Mouse (Mus musculus) c-Kit-positive CD71-negative TER-119-negative erythroid progenitor cells, embryonic 14.5 days (primary cell): ENCODE data around the gene Macrod2.

ENCODE experiments used
- DNase-seq: peaks from one replicate; pipeline ENCODE4 v3.0.0-alpha.2; 2013; ENCODE audit warnings: low read depth

The Macrod2 gene

GRCm38 (mm10) chr2:141861679-141862268, 1466.7 kb downstream of the Macrod2 start:
- no peak for DNase-seq

DNA sequence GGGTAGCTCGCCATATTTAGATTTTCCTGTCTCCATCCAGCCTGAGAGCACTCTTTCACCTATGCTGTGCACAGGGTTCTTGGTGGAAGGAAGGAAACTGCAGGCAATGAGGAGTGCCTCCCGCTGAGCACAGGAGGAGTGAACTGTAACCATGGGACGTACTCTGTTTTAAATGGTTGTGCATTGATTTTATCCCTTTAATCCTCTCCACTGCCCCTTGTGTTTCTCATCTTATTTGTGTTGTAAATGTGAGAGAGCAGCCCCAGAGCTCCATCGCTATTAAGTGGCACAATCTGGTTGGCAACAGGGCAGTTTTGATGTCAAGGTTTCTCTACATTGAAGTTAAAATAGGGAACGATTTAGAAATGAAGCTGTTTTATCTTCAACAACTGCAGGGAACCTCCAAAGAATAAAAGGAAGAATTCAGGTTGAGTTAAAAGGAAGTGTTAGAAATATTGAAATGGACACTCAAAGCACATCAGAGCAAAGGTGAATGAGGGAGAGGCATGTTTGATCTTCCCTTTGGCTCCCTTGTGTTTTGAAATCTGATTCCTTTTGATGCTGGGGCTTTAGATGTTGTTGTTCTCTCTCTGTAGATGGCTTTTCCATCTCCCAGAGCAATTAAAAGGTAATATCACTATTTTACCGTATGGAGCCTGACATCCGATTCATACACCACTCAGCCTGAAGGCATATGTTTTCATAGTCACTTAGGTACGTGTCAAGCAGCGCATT, 1467.6 kb downstream of the Macrod2 start:
- no peak for DNase-seq

GRCm38 (mm10) chr2:141863628-141864165, 1468.6 kb downstream of the Macrod2 start:
- no peak for DNase-seq

GRCm38 (mm10) chr2:141870930-141871329, 1475.8 kb downstream of the Macrod2 start:
- no peak for DNase-seq

- no peak for DNase-seq
These were observed 1481.2 kb downstream of the Macrod2 start for GRCm38 (mm10) chr2:141876155-141876851.

- DNase-seq, result no peak
These were observed 1481.8 kb downstream of the Macrod2 start for GRCm38 (mm10) chr2:141876958-141877357.

DNA sequence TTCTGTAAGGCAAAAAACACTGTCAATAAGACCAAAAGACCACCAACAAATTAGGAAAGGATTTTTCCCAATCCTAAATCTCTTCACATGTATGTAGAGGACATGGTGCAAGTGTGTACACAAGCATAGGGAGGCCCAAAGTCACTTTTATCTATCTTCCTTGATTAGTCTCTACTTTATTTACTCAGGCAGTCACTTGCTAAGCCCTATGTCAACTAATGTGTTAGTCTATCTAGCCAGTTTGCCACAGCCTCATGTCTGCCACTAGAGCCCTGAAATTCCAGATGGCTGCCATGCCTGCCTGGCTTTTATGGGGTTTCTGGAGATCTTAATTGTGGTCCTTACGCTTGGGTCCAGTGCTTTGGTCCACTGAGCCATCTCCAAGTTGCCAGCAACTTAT, 1483.4 kb downstream of the Macrod2 start:
- DNase-seq, result no peak

GRCm38 (mm10) chr2:141879711-141880110, 1484.6 kb downstream of the Macrod2 start:
- no peak for DNase-seq

GRCm38 (mm10) chr2:141886694-141887474, 1491.8 kb downstream of the Macrod2 start:
- no peak for DNase-seq

DNA sequence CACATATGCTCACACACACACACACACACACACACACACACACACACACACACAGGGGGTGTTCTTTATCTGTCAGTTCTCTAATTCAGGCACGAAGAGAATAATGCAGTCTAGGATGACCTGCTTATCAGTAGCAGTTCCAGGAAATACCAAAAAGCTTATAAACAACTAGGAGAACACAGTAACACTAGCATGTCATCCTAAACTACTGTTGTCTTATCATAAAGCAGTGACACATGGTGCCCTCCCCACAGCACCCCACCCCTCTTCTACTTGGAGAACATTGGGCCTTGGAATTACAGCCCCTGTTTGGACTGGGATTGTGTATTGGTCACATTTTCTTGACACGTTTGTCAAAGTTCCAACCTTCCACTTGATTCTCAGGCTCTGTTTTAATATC, 1494.4 kb downstream of the Macrod2 start:
- no peak for DNase-seq

GRCm38 (mm10) chr2:141897951-141898350, 1502.8 kb downstream of the Macrod2 start:
- DNase-seq, result no peak

GRCm38 (mm10) chr2:141911831-141912447, 1516.8 kb downstream of the Macrod2 start:
- no peak for DNase-seq

DNA sequence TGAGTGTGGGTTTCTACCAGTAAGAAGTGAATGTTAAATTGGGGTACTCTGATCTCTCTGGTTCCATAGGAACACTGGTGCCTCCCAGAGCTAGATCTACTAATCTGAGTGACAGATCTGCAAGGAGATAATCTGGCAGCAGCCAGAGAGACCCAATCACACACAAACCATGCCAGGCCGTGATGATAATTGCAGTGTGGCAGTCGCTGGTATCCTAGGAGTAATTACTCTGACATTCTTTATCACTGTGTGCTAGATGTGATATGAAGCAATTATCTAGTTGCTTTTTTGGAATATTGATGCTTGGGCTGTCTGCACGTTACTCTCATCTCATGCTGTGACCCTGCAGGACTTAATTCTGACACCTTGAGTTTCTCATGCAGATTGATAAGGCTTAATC, 1518.4 kb downstream of the Macrod2 start:
- no peak for DNase-seq

DNA sequence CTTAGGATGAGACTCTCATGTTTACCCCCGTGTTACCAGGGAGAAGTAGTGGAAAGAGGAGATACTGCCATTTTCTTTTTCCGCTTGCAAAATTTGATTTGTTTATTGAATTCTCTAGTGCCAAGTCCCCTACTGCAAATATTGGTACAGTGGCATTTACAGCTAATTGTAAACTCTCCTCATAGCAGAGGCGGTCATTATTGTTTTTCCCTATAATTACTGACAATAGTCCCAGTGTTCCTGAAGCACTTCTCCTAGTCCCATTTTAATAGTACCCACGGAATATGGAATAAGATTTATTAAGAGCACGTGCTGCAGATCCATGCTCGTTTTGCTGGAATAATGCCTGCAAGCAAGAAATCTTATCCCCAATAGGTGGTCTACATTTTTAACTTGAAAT, 1518.8 kb downstream of the Macrod2 start:
- DNase-seq, result no peak

DNA sequence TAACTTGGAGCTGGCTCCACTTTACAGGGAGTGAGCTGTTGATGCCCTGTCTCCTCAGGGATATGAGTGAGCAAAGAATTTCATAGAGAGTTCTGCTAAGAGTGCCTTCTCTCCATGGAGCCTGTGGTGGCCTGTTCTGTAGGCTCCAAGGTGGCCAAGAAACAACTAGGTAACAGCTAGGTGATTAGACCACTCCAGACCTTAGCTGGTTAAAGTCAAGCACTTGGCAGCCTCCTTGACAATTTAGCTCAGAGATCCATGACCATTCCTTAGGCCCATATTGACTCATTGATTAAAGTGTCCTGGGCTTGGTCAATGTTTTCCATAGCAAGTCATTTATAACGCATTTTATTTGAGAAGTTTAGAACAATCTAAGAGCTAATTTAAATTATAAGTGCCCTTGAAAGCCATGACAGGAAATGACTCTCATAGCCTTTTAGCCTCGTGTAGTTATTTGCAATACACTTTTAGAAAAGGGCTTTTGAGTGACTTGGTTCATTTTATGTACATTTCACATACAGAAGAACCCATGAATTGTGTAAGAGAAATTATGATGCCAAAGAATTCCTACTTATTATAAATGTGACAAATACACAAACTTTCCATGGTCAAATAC, 1525.4 kb downstream of the Macrod2 start:
- no peak for DNase-seq

DNA sequence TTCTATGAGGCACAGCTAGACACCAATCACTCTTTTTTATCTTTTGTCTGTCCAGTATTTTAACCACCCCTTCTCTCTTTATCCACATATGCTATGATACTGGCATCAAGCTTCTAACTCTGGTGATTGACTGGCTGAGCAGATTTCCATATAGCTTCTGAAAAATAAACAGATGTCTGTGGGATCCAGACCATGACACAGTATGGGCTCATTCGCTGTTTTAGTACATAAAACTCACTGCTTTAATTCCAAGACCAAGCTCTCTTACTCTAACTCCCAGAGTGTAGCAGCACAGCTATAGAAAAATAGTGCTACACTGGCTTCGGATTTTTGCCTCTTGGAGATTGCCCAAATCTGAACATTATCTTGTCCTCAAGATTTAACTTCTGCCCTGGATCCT, 1540.0 kb downstream of the Macrod2 start:
- no peak for DNase-seq

- no peak for DNase-seq
These were observed 1559.7 kb downstream of the Macrod2 start for GRCm38 (mm10) chr2:141954795-141955194.

GRCm38 (mm10) chr2:141955197-141955596, 1560.1 kb downstream of the Macrod2 start:
- no peak for DNase-seq

- no peak for DNase-seq
These were observed 1567.8 kb downstream of the Macrod2 start for GRCm38 (mm10) chr2:141962868-141963267.

DNA sequence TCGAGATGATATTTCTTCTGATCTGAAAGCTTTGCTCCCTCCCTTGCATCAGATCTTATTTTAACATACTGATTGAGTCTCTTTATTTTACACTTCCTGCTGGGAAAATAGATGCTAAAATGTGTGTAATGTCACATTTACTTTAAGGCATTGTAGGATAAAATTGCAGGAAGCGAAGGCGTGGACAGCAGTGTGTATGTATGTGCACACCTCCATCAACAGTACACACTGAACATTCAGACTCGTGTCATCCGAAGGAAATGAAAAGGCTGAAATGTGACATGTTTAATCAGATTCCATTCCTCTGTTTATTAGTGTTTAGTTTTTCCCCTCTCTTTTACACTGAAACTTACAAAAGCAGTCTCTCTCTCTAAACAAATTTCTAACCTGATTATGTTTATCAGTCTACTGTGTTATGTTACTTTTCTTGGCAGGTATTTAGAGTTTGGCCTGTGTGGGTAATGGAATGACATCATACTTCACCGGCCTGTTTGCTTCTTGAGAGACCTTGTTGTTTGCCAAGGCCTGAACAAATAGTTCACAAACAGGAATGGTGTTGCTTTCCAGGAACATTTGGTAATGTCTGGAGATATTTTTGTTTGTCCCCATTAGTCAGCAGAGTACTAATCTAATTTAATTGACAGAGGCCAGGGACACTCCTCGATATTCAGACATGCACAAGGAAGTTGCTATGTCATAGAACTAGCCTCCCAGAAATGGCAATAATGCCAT, 1588.7 kb downstream of the Macrod2 start:
- DNase-seq, result no peak

DNA sequence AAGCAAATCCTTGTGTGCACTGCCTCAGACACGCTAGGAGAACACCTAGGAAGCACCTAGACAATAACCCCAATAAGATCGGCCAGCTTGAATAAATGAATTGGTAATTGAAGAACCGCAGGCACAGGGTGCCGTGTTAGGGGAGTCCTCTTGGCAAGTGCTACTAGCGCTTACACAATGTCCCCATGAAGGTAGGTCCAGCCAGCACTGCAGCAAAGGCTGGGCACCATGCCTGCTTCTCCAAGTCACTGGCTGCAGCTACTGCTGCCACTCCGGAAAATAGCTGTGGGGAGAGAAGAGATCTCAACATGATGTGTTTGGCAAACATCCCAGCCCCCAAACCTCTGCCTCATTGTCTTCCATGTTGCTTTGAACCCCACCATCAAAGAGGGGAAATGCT, 1603.8 kb downstream of the Macrod2 start:
- no peak for DNase-seq
